Mouse (Mus musculus) midbrain, embryonic 11.5 days (tissue): ENCODE measurements at regions not wholly inside any gene's neighbourhood (a gene's known extent, or its start where the extent isn't known, plus 50 kb on each side); places are given as distances from the start of the nearest gene placed in this dataset.

ENCODE experiments used
- ATAC-seq: fragments of 200-750 bp; cut with Nextera tagmentation; 2 replicates; pipeline ENCODE4 v1.8.0; 2017; ENCODE audit warnings: moderate TSS enrichment, moderate library complexity; ENCODE audit not compliant: low FRiP score
- DNase-seq: peaks from one replicate; pipeline ENCODE4 v3.0.0; 2015; ENCODE audit warnings: low spot score; ENCODE audit errors: missing footprints
- H3K27ac ChIP-seq: fragments of 300-500 bp; sonication (generic); 2 replicates; pipeline ENCODE4 v1.5.1; 2014; ENCODE audit warnings: low read depth, low read length
- H3K27me3 ChIP-seq: fragments of 300-500 bp; sonication (generic); 2 replicates; pipeline ENCODE4 v1.6.1; 2014; ENCODE audit warnings: mild to moderate bottlenecking, low read length, moderate library complexity, mixed read lengths; ENCODE audit not compliant: control insufficient read depth, insufficient read depth
- H3K36me3 ChIP-seq: fragments of 300-500 bp; sonication (generic); 2 replicates; pipeline ENCODE4 v1.6.1; 2014; ENCODE audit warnings: mild to moderate bottlenecking, low read length, moderate library complexity, mixed read lengths; ENCODE audit not compliant: control insufficient read depth, insufficient read depth
- H3K4me1 ChIP-seq: fragments of 300-500 bp; sonication (generic); 2 replicates; pipeline ENCODE4 v1.6.1; 2014; ENCODE audit warnings: low read length; ENCODE audit not compliant: control insufficient read depth, insufficient read depth
- H3K4me2 ChIP-seq: fragments of 300-500 bp; sonication (generic); 2 replicates; pipeline ENCODE4 v1.6.1; 2014; ENCODE audit warnings: mild to moderate bottlenecking, moderate library complexity
- H3K4me3 ChIP-seq: fragments of 300-500 bp; sonication (generic); 2 replicates; pipeline ENCODE4 v1.5.1; 2014; ENCODE audit warnings: low read depth, low read length
- H3K9ac ChIP-seq: fragments of 300-500 bp; sonication (generic); 2 replicates; pipeline ENCODE4 v1.6.1; 2014; ENCODE audit warnings: low read length
- H3K9me3 ChIP-seq: fragments of 300-500 bp; sonication (generic); 2 replicates; pipeline ENCODE4 v1.6.1; 2016; ENCODE audit warnings: low read length; ENCODE audit not compliant: control insufficient read depth
- WGBS: fragments of 180-500 bp; shearing (Covaris S2); extraction: QIAGEN DNeasy Blood & Tissue Kit; methylation state at CpG from one replicate; pipeline ENCODE4 v1.1.7; 2014; 5-methylcytosine and 5-hydroxymethylcytosine counted together

- 91% methylated on average over 4 of the region's 4 CpGs for WGBS
Measured at GRCm38 (mm10) chr16:9153501-9153900, 323.6 kb downstream of the 1810013L24Rik start.

GRCm38 (mm10) chr16:9165763-9166310, 335.9 kb downstream of the 1810013L24Rik start:
- WGBS: 53% methylated on average over 8 of the region's 8 CpGs
- no peak overlapping the region for H3K27ac ChIP-seq
- no peak for DNase-seq

More at GRCm38 (mm10) chr16:9153501-9153900, 323.6 kb downstream of the 1810013L24Rik start:
- H3K4me2 ChIP-seq: no peak overlapping the region
- no peaks in the 10 kb centered on the region for H3K27me3 ChIP-seq
- no peak overlapping the region for H3K4me3 ChIP-seq
- H3K27ac ChIP-seq: no peak overlapping the region
- no peak overlapping the region for H3K9ac ChIP-seq
- no peaks in the 10 kb centered on the region for H3K9me3 ChIP-seq
- ATAC-seq (no peak), DNase-seq (no peak)
- no peaks in the 10 kb centered on the region for H3K36me3 ChIP-seq
- H3K4me1 ChIP-seq: no peaks in the 10 kb centered on the region

DNA sequence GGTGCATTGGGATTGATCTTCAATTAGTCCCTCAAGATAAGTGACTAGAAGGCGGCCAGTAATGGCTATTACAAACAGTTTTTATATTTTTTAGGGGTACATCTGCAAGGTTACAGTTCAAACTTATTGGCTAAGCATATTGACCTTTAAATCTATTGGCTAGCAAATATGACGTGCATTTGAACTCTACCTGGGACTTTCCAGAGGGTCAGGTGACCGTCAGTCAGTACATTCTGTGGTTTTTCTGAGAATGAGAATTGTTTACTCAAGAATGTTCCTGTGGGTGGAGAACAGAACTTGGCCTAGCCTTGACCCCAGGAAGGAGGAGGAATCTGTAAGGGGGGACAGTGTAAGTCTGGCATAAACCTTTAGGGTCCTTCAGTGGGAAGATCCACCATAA, 346.5 kb downstream of the 1810013L24Rik start:
- no peak for DNase-seq
- Histone ChIP-seq H3K36me3 (no peaks in the 10 kb centered on the region), H3K4me1 (no peaks in the 10 kb centered on the region), H3K27me3 (no peaks in the 10 kb centered on the region), H3K4me2 (no peak overlapping the region), H3K9me3 (no peaks in the 10 kb centered on the region), H3K27ac (no peak overlapping the region), H3K9ac (no peak overlapping the region), H3K4me3 (no peak overlapping the region)
- 84% methylated on average over 3 of the region's 3 CpGs for WGBS
- no peak for ATAC-seq

More at GRCm38 (mm10) chr16:9165763-9166310, 335.9 kb downstream of the 1810013L24Rik start:
- Histone ChIP-seq H3K4me2 (no peak overlapping the region), H3K27me3 (no peaks in the 10 kb centered on the region), H3K36me3 (no peaks in the 10 kb centered on the region), H3K9me3 (no peaks in the 10 kb centered on the region), H3K4me1 (no peaks in the 10 kb centered on the region), H3K9ac (no peak overlapping the region), H3K4me3 (no peak overlapping the region)
- no peak for ATAC-seq

DNA sequence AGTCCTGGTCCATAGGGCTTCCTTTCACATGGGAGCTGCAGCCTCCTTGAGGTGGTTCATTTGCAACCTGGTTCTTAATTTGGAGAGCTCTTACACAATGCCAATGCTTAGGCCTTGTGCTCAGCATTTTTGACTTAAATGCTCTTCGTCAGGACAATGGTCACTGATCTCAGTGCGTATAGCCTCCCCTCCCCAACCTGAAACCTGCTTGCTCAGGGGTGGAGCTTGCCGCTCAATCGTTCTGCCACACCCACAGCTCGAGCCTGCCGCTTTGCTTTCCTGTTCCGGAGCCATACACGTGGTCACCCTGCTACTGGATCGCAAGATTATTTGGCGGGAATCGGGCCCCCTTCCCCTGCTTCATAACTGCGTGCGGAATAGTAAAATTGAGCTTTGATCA, 365.9 kb downstream of the 1810013L24Rik start:
- 51% methylated on average over 13 of the region's 13 CpGs for WGBS
- DNase-seq: no peak
- ATAC-seq: no peak
- Histone ChIP-seq H3K36me3 (no peaks in the 10 kb centered on the region), H3K27ac (no peak overlapping the region), H3K4me1 (no peaks in the 10 kb centered on the region), H3K9ac (no peak overlapping the region), H3K4me3 (no peak overlapping the region), H3K9me3 (no peaks in the 10 kb centered on the region), H3K27me3 (no peaks in the 10 kb centered on the region), H3K4me2 (no peak overlapping the region)

DNA sequence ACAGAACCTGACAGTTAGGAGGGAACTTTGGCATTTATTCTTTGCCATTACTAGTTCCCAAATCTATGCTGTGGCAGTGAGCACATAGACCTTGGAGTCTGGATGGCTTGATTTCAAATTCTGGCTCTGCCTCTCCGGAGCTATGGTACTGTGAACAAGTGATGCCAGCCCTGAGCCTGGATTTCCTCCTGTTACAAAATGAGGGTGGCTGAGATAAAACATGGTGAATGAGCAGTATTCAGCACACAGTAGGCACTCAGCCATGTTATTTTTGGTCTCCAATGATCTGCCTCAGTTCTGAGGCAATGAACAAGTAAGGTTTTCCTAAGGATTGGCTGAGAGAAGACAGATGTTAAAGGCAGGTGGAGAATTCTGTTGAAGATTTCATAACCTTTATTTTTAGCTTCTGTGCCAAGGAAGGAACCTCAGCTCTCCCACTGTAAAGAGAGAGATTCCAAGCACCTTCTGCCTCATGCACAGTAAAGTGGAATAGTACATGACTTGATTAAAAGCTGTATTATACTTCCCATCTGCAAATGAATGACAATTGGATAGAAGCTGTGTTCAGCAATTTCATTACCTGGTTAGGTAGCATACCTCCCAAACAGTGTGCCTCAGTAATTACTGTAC, 369.1 kb downstream of the 1810013L24Rik start:
- H3K4me2 ChIP-seq: no peak overlapping the region
- DNase-seq (no peak), ATAC-seq (no peak)
- H3K36me3 ChIP-seq: no peaks in the 10 kb centered on the region
- 90% methylated on average over 1 of the region's 1 CpGs for WGBS
- no peaks in the 10 kb centered on the region for H3K27me3 ChIP-seq
- H3K9ac ChIP-seq: no peak overlapping the region
- no peaks in the 10 kb centered on the region for H3K4me1 ChIP-seq
- H3K9me3 ChIP-seq: no peaks in the 10 kb centered on the region
- no peak overlapping the region for H3K4me3 ChIP-seq
- no peak overlapping the region for H3K27ac ChIP-seq

GRCm38 (mm10) chr16:9208602-9209001, 378.7 kb downstream of the 1810013L24Rik start:
- ATAC-seq: no peak
- Histone ChIP-seq H3K9me3 (no peaks in the 10 kb centered on the region; the same call in 1 of the 2 replicates), H3K4me1 (no peaks in the 10 kb centered on the region), H3K36me3 (no peaks in the 10 kb centered on the region), H3K4me2 (no peak overlapping the region), H3K27me3 (no peaks in the 10 kb centered on the region), H3K4me3 (no peak overlapping the region), H3K27ac (no peak overlapping the region), H3K9ac (no peak overlapping the region)
- DNase-seq: no peak
- WGBS: 89% methylated on average over 4 of the region's 4 CpGs

DNA sequence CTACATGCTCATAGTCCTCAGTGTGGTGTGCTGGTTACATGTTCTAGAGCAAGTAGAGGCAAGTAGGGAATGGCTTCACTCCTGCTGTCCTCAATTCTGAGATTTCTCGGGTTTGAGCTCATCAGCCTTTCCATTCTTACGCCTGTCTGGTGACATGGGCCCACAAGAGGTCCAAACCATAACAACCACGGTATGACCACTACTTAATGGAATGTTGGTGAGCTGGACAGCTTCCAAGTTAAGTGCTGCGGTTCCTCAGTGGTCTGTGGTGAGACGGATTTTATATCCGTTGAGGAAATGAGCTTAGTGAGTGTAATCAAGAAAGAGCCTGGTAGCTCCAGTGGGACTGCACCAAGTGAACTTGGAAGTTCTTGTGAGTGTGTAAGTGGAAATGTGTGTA, 381.6 kb downstream of the 1810013L24Rik start:
- DNase-seq (no peak), ATAC-seq (no peak)
- Histone ChIP-seq H3K4me1 (no peaks in the 10 kb centered on the region), H3K9me3 (no peaks in the 10 kb centered on the region; the same call in 1 of the 2 replicates), H3K4me2 (no peak overlapping the region), H3K36me3 (no peaks in the 10 kb centered on the region), H3K4me3 (no peak overlapping the region), H3K27me3 (no peaks in the 10 kb centered on the region), H3K9ac (no peak overlapping the region), H3K27ac (no peak overlapping the region)
- WGBS: 87% methylated on average over 6 of the region's 6 CpGs

DNA sequence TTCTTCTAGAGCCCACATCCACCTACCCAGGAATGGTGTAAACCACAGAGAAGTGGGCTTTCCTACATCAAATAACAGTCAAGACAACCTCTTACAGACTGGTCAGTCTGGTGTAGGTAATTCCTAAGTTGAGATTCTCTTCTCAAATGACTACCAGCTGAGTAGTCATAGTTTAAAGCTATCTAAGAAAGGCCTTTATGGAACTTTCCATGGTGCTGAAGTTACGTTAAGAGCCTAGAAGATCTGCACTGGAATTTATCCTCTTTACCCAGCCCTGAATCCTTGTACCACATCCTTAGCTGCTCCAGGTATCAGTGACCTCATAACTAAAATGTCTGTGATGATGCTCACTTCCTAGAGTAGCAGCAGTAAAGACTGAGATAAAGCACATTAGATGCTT, 385.2 kb downstream of the 1810013L24Rik start:
- 66% methylated on average over 1 of the region's 1 CpGs for WGBS
- ATAC-seq (no peak), DNase-seq (no peak)
- Histone ChIP-seq H3K4me3 (no peak overlapping the region), H3K27ac (no peak overlapping the region), H3K4me1 (no peaks in the 10 kb centered on the region), H3K9ac (no peak overlapping the region), H3K9me3 (no peaks in the 10 kb centered on the region), H3K4me2 (no peak overlapping the region), H3K36me3 (no peaks in the 10 kb centered on the region), H3K27me3 (no peaks in the 10 kb centered on the region)

- DNase-seq (no peak), ATAC-seq (no peak)
- Histone ChIP-seq H3K27me3 (no peaks in the 10 kb centered on the region), H3K9ac (no peak overlapping the region), H3K4me3 (no peak overlapping the region), H3K4me1 (no peaks in the 10 kb centered on the region), H3K9me3 (no peaks in the 10 kb centered on the region), H3K27ac (no peak overlapping the region), H3K4me2 (no peak overlapping the region), H3K36me3 (no peaks in the 10 kb centered on the region)
- WGBS: 87% methylated on average over 7 of the region's 7 CpGs
Measured at GRCm38 (mm10) chr16:9217361-9217760, 387.5 kb downstream of the 1810013L24Rik start.
